Mouse (Mus musculus) mature B cell (primary cell): ENCODE data around the gene Rftn1.
"Not testable (repeated sequence)": the region's sequence is repeated elsewhere in the genome, so short reads cannot be mapped to it uniquely, and the experiment has no call there.

Source experiments
- in situ Hi-C: fragments of 300-500 bp; cut with MboI; formaldehyde crosslinking; loops from 2 replicates; pipeline ENCODE4 v1.14.3; 2019

Rftn1 gene

GRCm38 (mm10) chr17:50190131-50191015 lies at the start of gene Rftn1:
Rftn1 (minus strand) TSS chr17:50190674.
- in situ Hi-C loops: loop anchor here (10.0 kb wide), 1 partner anchor 96 kb away; no protein-coding TSS in a partner anchor

GRCm38 (mm10) chr17:50237818-50238610 lies 47.5 kb upstream of the Rftn1 start:
- in situ Hi-C loops: loop anchor here (5.0 kb wide), 1 partner anchor 276 kb away; no protein-coding TSS in a partner anchor

DNA sequence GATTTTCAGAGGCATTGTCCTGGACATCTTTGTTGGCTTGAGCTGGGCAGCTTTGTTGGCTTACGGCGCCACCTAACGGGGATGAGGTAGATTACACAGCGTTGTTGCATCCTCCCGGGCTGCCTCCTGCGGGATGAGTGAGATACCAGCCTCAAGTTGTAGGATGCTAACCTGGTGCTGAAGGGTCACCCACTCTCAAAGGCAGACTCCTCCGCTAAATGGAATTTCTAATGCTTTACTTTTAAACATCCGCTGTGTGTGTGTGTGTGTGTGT lies 46.9 kb upstream of the Rftn1 start:
- in situ Hi-C loops: loop anchor here (5.0 kb wide), 1 partner anchor 275 kb away; no protein-coding TSS in a partner anchor

DNA sequence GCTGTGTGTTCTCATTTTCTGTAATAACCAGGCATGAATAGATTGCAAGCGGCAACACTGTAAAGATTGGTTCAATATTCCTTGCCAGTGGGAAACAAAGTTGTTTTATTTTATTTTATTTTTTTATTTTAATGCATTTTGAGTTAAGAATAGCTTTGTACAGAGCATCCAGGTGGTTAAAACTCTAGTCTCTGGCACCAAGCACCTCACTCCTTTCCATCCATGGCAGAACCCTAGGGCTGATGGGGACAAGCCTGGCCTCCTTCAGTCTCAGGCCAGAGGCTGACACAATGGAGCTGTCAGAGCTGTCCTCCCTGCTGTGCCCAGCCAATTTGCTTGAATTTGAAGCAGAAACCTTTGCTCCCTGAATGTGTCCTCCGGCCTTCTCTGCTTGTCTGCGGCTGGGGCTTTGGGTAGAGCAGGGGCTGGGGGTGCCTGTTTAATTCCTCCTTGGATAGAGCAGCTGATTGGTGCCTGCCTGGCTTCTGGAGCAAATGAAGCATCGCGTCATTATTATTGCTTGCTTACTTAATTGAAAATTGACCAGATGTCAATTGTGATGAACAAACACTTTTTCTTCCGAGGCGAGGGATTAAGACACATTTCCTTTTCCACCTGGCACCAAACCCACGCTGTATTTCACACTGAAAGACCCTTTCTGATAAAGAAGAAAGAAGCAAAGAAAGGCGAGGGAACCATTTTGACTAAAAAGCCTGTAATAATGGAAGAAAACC lies 46.4 kb upstream of the Rftn1 start:
- in situ Hi-C loops: loop anchor here (5.0 kb wide), 1 partner anchor 275 kb away; no protein-coding TSS in a partner anchor

DNA sequence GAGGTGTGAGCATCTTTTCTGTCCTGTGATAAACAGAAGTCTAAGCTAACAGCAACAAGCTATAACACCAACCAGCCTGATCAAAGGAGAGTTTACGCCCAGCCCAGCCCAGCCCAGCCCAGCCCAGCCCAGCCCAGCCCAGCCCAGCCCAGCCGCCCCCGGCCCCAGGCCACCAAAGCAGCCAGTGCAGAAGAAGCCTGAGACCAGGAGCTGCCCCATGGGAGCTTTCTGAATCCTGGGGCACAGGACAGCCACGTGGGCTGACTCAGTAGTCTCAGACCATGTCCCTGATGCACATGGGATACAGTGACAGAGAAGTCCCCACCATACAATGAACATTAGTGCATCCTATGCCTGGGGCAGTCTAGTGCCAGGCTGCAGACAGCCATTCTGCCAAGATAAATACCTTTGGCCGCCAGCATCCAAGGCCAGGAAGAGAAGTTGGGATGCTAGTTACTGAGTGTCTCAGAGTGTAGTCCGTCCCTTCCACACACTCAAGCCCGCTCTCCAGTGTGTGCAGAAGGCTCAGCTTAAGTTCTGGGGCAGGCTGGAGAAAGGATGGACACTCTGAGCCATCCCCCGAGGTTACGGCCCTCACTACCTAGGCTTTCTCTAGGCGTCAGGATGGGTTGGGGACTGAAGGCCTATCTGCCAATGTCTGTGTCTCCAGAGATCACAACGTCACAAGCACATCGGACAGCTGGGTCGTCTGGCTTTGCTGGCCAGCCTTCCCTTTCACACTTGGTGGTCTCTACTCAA lies 45.6 kb upstream of the Rftn1 start:
- in situ Hi-C loops: loop anchor here (5.0 kb wide), 1 partner anchor 274 kb away; no protein-coding TSS in a partner anchor

- in situ Hi-C loops: no loop called here
These were observed 43.5 kb upstream of the Rftn1 start for GRCm38 (mm10) chr17:50233956-50234355.

GRCm38 (mm10) chr17:50232821-50233220 lies 42.3 kb upstream of the Rftn1 start:
- in situ Hi-C loops: no loop called here

DNA sequence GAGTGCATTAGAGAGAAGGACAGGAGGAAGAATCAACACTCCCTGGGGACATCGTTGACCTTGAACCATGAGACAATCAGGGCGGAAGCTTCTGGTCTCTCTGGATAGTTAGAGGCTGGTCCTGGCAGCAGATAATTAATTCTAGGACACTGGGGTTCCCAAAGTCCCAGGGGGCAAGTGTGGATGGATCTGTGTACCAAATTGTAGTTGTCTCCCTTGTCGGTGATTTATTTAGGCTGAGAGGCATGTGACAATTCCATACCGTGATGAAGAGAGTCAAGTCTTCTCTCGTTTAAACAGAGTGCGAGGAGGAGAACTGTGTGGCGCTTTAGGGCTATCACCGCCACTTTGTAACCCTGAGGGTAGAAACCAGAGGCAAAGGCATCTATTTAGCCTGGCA lies 40.7 kb upstream of the Rftn1 start:
- in situ Hi-C loops: no loop called here

DNA sequence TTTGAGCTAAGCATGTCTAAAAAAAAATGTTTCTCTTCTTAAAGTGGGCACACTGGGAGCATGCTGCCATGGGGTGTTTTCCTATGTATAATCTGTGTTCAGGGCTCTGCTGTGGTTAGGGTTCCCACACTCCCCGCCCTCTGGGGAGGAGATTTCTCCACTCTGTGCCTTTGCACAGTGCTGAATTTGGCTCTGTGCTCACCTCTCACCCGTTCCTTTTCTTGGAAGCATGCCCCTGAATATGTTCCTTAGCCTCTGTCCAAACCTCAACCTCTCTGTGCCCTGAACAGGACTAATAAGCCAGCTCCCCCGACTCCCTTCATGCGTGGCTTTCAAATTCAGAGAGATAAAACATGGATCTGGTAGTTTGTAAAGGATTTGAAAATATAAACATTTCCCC lies 39.1 kb upstream of the Rftn1 start:
- in situ Hi-C loops: no loop called here

GRCm38 (mm10) chr17:50227366-50227765 lies 36.9 kb upstream of the Rftn1 start:
- in situ Hi-C loops: no loop called here

GRCm38 (mm10) chr17:50224718-50225117 lies 34.2 kb upstream of the Rftn1 start:
- in situ Hi-C loops: no loop called here

GRCm38 (mm10) chr17:50217978-50218377 lies 27.5 kb upstream of the Rftn1 start:
- in situ Hi-C loops: no loop called here

- in situ Hi-C loops: no loop called here
These were observed 24.6 kb upstream of the Rftn1 start for GRCm38 (mm10) chr17:50215104-50215503.

GRCm38 (mm10) chr17:50213117-50213516 lies 22.6 kb upstream of the Rftn1 start:
- in situ Hi-C loops: no loop called here

DNA sequence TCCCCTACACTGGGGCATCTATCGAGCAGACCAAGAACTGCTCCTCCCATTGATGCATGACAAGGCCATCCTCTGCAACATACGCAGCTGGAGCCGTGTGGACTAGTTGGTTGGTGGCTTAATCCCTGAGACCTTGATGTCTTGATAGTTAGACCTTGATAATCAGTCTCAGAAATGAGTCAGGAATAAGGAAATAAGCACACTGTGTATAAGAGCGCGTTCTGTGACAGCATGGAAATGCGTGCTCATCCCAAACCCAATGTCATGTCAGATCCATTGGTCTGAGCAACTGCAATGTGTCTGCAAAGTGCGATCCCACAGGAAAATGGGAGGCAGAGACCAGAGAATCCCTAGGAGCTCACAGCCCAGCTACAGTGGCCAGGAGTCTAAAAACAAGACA lies 21.3 kb upstream of the Rftn1 start:
- in situ Hi-C loops: no loop called here

- in situ Hi-C loops: no loop called here
These were observed 19.4 kb upstream of the Rftn1 start for GRCm38 (mm10) chr17:50209831-50210230.

DNA sequence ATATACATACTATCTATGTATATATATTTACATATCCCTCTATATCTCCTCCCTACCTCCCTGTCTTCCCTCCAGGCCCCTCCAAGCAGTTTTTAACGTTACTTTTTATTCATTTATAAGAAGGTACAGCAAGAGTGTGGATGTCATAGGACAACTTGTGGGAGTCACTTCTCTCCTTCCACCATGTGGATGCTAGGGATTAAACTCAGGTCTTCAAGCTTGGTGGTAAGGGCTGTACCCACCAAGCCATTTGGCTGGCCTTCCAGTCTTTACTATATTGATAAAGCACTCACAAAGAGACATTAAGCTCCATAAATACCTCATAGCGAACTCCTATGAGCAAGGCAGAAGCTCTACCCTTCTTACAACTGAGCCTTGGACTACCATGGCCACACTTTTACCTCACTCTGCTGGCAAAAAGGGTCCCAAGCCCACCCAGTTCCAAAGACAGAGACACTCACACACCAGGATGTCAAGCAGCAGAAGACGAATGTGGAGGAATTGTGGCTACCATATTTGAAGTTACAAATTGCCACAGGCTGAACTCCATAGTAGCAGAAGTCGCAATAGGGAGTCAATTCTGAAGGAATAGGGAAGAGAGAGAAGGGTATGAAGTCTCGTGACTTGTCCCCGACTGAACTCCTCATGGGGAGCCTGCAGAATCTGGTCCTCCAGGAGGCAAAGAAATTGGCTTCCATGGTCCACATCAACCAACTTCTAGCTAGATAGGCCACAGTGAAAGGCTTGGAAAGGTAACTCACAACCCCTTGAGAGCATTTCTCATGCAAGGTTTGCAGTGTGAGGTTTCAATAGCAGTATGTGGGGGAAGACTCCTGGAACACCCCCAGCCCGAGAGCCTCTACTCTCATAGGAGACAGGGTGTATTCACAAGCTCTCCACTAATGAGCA lies 17.9 kb upstream of the Rftn1 start:
- in situ Hi-C loops: no loop called here

DNA sequence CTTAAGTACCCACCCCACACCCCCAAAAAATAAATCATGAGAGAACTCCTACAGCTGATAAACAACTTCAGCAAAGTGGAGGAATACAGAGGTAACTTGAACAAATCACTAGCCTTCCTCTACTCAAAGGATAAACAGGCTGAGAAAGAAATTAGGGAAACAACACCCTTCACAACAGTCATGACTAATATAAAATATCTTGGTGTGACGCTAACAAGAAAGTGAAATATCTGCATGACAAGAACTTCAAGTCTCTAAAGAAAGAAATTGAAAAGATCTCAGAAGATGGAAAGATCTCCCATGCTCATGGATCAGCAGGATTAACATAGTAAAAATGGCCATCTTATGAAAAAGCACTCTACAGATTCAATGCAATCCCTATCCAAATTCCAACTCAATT lies 15.8 kb upstream of the Rftn1 start:
- in situ Hi-C loops: not testable (repeated sequence)

GRCm38 (mm10) chr17:50205840-50206239 lies 15.4 kb upstream of the Rftn1 start:
- in situ Hi-C loops: not testable (repeated sequence)

GRCm38 (mm10) chr17:50205152-50205782 lies 14.8 kb upstream of the Rftn1 start:
- in situ Hi-C loops: no loop called here
